Mouse (Mus musculus) gastrocnemius, postnatal 14 days (tissue): ENCODE data around the gene Rgl1. TPM values are rescaled to one million over a fixed set of nuclear protein-coding genes. Genes with fewer than 3 reads are reported as not detected.
A peak's percentile ranks its signal among the peaks of the same experiment; 100 is the strongest.
"Not testable (repeated sequence)": the region's sequence is repeated elsewhere in the genome, so short reads cannot be mapped to it uniquely, and the experiment has no call there.

Source experiments
- DNase-seq: peaks from one replicate; pipeline ENCODE4 v3.0.0; 2021; ENCODE audit warnings: mixed read lengths
- intact Hi-C: fragments of 180-260 bp; cut with DNase I; formaldehyde crosslinking; loops from one replicate; pipeline ENCODE4 v1.15.1; 2025; ENCODE audit warnings: low total_unique reads
- total RNA-seq, 2 experiments: library from RNA; stranded (reverse); gene quantifications; 2 replicates each; pipeline ENCODE4 v1.2.3; 2021

Gene Rgl1
- total RNA-seq, 2 experiments from 2014 or later: 19.6 to 23.3 TPM

DNA sequence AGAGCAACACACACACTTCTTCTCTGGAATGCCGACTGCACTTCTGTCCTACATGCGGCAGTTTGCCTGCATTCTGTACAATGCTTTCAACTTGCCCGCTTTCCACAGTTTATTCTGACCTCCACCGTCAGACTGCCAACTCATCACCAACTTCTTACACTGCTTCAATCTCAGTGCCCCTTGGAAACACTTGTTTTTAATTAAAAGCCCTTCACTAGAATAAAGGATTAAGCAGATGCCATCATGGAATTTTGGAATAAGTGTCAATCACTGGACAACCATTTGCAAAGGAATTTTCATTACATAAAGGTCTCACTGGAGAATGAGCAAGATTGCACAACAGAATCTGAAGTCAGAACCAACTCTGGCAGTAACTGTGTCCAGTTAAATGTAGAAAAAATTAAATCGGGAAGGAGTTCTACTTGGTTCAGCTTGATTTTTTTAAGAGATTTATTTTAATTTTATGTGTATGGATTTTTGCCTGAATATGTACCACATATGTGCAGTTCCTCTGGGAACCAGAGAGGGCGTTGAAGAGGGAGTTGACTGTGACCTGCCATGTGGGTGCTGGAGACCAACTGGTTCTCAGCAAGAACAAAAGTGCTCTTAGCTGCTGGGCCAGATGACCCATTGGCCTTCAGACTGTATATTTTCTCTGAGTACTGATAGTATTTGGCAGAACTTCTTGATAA, 84.3 kb downstream of the Rgl1 start:
- no peak for DNase-seq
- intact Hi-C loops: no loop called here

DNA sequence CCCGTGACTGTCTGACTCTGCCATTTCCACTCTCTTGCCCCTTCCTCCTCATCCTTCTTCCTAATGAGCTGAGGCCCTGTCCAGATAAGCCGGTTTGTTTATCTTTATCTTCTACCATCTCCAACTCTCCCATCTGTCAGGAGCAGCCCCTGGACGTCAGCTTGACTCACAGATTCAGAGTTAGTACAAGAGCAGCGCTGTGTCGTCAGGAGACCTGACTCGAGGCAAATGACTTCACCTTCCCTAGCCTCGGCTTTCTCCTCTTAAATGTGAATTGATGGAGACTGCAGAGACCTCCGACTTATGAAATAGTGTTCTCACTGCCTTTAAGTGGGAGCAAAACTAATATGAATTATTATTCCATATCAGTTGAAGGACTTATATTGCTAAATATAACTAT, 85.0 kb downstream of the Rgl1 start:
- no peak for DNase-seq
- intact Hi-C loops: no loop called here

GRCm38 (mm10) chr1:152678451-152678850, 87.7 kb downstream of the Rgl1 start:
- DNase-seq: no peak
- intact Hi-C loops: no loop called here

DNA sequence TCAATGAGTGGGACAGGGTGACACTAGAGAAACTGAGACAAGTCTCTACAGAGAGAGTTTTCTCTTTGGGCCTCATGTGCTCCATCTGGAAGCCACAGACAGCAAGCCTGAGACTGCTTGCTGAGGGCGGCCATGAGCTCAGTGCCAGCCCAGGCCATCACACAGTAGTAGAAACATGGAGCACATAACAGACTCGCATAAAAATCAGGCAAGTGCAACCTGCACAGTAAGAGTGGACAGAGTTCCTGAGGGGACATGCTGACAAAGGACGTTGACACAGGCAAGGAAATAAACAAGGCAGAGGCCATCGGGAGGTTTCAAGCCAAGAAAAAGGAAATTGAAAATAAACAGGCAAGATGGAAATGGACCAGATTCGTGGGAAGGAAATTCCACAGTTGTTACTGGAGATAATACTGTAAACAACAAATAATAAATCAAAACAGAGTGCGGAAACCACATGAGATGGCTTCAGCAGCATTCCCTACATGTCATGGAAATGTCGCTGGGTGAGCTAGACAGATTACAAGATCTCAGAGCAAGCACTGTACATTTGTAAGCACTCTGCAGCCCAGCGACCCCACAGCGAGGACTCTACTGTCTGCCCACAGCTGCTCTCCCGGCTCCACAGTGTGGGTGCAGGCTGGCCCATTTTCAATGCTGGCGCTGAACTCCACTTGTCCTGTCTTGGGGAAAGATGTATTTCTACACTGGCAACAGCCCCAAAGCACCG, 88.5 kb downstream of the Rgl1 start:
- intact Hi-C loops: no loop called here
- DNase-seq: no peak

DNA sequence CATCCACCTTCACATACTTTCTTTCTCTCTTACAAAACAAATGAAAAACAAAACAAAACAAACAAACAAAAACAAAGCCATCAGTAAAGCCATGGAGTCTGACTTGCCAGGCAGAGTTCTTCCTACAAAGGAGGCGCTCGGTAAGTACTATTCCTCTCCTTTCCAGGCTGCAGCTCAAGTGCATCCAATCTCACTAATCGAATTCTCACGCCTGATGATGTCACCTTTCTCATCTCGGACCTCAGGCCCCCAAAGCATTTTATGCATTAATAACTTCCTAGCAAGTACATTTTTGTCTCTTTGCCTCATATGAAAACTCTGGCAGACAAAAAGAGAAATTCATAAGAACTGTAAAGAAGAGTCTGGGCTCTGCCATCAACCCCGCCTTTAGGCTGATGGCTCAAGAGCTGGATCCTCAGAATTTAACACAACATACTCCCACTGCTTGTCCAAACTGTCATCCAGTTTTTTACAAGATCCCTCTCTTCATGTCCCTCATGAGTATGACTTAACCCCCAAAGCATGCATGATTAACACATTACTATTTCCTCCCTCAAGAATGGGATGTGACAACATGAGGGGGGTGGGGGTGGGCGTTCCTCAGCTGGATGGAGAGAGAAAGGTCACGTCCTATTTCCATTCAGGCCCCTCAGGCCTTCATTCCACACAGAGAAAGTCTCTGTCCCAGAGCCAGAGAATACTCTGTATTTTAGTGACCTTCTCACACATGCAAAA, 96.5 kb downstream of the Rgl1 start:
- intact Hi-C loops: no loop called here
- DNase-seq: no peak

DNA sequence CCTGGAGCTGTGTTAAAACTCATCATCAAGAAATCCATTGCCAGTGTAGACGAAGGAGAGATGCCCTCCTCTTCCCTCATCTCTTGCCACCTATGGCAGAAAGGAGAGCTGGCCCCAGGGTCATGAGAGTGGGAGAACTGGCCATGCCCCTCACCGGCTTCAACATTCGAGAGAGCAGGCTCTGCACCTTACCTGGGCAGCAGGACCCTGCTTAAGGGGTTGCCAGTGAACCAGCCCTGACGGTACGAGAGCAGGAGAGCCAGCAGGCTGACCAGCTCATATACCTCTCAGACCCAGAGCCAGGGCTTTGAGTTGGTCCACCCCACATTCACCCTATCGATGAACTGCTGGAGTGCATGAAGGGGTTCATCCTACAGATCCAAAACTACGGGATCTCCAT, 105.7 kb downstream of the Rgl1 start:
- intact Hi-C loops: no loop called here
- DNase-seq: no peak

DNA sequence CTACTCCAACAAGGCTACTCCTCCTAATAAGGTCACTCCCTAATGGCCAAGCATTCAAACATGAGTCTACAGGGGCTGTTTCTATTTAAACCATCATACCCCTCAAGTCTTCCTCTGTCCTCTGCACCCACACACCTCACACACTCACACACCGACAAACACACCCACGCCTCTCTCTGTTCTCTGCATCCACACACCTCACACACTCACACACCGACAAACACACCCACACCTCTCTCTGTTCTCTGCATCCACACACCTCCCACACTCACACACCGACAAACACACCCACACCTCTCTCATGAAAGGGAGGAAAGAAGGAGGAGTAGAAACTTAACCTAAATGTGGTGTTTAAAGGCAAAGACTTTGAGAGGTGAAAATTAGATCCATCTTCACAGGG, 106.2 kb downstream of the Rgl1 start:
- no peak for DNase-seq
- intact Hi-C loops: no loop called here

- DNase-seq: no peak
- intact Hi-C loops: no loop called here
Measured at GRCm38 (mm10) chr1:152656601-152657000, 109.5 kb downstream of the Rgl1 start.

GRCm38 (mm10) chr1:152654851-152655250, 111.3 kb downstream of the Rgl1 start:
- intact Hi-C loops: no loop called here
- no peak for DNase-seq

DNA sequence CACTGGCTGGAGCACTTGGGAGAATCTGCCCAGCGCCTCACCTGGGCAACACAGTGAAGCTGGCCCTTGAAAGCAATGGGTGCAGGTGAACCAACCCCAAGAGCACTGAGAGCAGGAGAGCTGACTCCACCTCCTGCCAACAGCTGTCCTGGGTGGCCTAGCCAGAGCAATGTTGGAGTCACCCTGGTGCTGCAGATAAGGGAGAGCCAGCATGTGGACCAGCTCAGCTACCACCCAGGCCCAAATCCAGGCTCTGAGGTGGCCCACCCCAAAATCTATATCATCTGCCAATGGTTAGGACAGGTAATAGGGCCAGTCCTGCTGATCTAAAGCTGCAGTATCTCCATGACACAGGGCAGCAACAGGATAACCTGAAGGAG, 114.7 kb downstream of the Rgl1 start:
- intact Hi-C loops: no loop called here
- no peak for DNase-seq

GRCm38 (mm10) chr1:152650856-152651494, 115.2 kb downstream of the Rgl1 start:
- intact Hi-C loops: no loop called here
- no peak for DNase-seq

- DNase-seq: no peak
- intact Hi-C loops: no loop called here
Measured at GRCm38 (mm10) chr1:152648052-152648451, 118.1 kb downstream of the Rgl1 start.

GRCm38 (mm10) chr1:152642207-152642606, 123.9 kb downstream of the Rgl1 start:
- DNase-seq, intact Hi-C loops: not testable (repeated sequence)

- DNase-seq: peak; percentile 87
- intact Hi-C loops: no loop called here
Measured at GRCm38 (mm10) chr1:152640195-152640981, 125.8 kb downstream of the Rgl1 start.

- DNase-seq: no peak
- intact Hi-C loops: no loop called here
Measured at GRCm38 (mm10) chr1:152639344-152639743, 126.8 kb downstream of the Rgl1 start.

- intact Hi-C loops: no loop called here
- DNase-seq: no peak
Measured at GRCm38 (mm10) chr1:152634638-152635037, 131.5 kb downstream of the Rgl1 start.

DNA sequence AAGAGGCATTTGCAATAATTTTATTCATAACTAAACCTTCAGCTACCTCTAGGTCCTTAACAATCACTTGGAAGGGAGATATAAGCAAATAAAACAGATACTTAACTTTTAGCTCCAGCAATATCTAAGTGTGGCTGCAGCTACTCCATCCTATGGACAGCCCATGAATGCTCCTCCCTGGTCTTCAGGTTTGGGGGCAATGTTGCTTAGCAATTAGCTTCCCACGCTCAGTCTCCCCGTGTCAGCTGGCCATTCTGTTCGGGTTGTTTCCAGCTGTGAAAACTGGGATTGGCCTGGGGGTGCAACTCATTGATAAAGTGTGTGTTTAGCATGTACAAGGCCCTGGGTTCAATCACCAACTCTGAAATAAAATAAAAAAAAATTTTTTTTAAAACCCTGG, 136.4 kb downstream of the Rgl1 start:
- DNase-seq: no peak
- intact Hi-C loops: loop anchor here (5.0 kb wide), 1 partner anchor 72 kb away; no protein-coding TSS in a partner anchor

GRCm38 (mm10) chr1:152625651-152626050, 140.5 kb downstream of the Rgl1 start:
- intact Hi-C loops: loop anchor here (5.0 kb wide), 1 partner anchor 68 kb away; no protein-coding TSS in a partner anchor
- no peak for DNase-seq
